Mouse (Mus musculus): ENCODE measurements around the gene P2rx6.

P2rx6 gene

DNA sequence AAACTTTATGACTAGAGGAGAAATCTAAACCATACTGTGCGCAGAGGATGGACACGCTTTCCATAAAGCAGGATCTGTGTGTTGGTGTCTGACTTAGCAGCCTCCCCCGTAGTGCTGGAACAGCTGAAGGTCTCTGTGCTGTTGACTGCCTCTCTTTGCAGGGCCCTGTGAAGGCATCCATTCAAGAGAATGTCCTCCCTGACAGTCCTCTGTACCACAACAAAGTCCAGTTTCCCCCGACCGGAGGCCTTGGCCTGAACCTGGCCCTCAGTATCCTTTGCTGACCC is 64.5 kb downstream of the P2rx6 start:
- no peak for DNase-seq (ENCODE audit: low spot score in 2 of 2)

All from frontal cortex, postnatal 10 days (tissue).